Mouse (Mus musculus): ENCODE measurements around the gene Klk11.

DNA sequence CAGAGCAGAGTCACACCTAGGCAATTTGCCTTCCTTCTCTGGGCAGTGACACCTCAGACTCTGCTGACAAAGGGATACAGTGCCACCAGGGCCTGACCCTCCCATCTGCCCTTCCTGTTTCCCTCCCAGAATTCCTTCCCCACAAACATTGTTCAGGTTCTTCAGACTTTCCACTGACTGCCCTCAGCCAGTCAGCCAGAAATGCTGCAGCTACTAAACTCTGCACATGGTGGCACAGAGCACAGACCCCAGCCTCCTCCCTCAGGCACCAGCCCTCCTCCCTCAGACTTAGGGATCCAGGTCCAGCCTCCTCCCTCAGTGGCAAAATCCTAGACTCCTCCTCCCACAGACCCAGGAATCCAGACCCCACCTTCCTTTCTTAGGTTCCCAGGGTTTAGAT, 42.3 kb downstream of the Klk11 start:
- TF ChIP-seq CHD2 (IDR thresholded peaks at IDR 0.05; ENCODE audit: low read depth, low read length), result no peak
- no peak for TF ChIP-seq ZNF384 (IDR thresholded peaks at IDR 0.05; ENCODE audit: low read depth, low read length)
- TF ChIP-seq HCFC1 (IDR thresholded peaks at IDR 0.05; ENCODE audit: borderline replicate concordance, insufficient read depth, low read length), result no peak
- TF ChIP-seq ZC3H11A (IDR thresholded peaks at IDR 0.05; ENCODE audit: borderline replicate concordance, low read depth, low read length), result no peak
